Mouse (Mus musculus) NIH3T3 (cell line): ENCODE results near the gene Tmem63b.
"Not testable (repeated sequence)": the region's sequence is repeated elsewhere in the genome, so short reads cannot be mapped to it uniquely, and the experiment has no call there.

Experiments used
- DNase-seq: peaks from one replicate; pipeline ENCODE4 v3.0.0-alpha.2; 2012; ENCODE audit warnings: low read depth

Tmem63b gene

GRCm38 (mm10) chr17:45623425-45623824 is 63.3 kb downstream of the Tmem63b start:
- DNase-seq, result not testable (repeated sequence)

GRCm38 (mm10) chr17:45619386-45620256 is 67.1 kb downstream of the Tmem63b start:
- no peak for DNase-seq

GRCm38 (mm10) chr17:45618941-45619385 is 67.7 kb downstream of the Tmem63b start:
- DNase-seq, result no peak

GRCm38 (mm10) chr17:45617655-45618054 is 69.0 kb downstream of the Tmem63b start:
- DNase-seq, result no peak

- DNase-seq, result peak; percentile 42
Measured at GRCm38 (mm10) chr17:45616679-45617078, 70.0 kb downstream of the Tmem63b start.

GRCm38 (mm10) chr17:45616046-45616650 is 70.6 kb downstream of the Tmem63b start:
- peak; percentile 51 for DNase-seq

GRCm38 (mm10) chr17:45612921-45613320 is 73.8 kb downstream of the Tmem63b start:
- no peak for DNase-seq

GRCm38 (mm10) chr17:45612008-45612407 is 74.7 kb downstream of the Tmem63b start:
- DNase-seq, result no peak
